Mouse (Mus musculus) bone marrow macrophage, adult 2 months (primary cell): ENCODE measurements around the gene Umad1. TPM values are rescaled to one million over a fixed set of nuclear protein-coding genes. Genes with fewer than 3 reads are reported as not detected.
A peak's percentile ranks its signal among the peaks of the same experiment; 100 is the strongest.

Experiments used
- H3K27ac ChIP-seq: 2 replicates; pipeline ENCODE4 v1.5.1; 2012; ENCODE audit warnings: low read depth, low read length; ENCODE audit not compliant: insufficient read depth
- H3K4me1 ChIP-seq: 2 replicates; pipeline ENCODE4 v1.6.1; 2012; ENCODE audit warnings: low read length; ENCODE audit not compliant: control insufficient read depth, insufficient read depth
- H3K4me3 ChIP-seq: 2 replicates; pipeline ENCODE4 v1.5.1; 2012; ENCODE audit warnings: mild to moderate bottlenecking, low read length, moderate library complexity; ENCODE audit not compliant: insufficient read depth
- CTCF ChIP-seq: IDR thresholded peaks from 2 replicates; pipeline ENCODE4 v1.5.1; 2012; ENCODE audit warnings: low read depth, mild to moderate bottlenecking, low read length, moderate library complexity
- POLR2A ChIP-seq: IDR thresholded peaks from 2 replicates; pipeline ENCODE4 v1.6.1; 2012; ENCODE audit warnings: mild to moderate bottlenecking, low read depth, low read length, borderline replicate concordance
- polyA plus RNA-seq: library from polyadenylated mRNA; stranded (reverse); fragments of >200 nt; gene quantifications from 2 replicates; pipeline ENCODE4 v1.2.4, GENCODE M21; 2012; ENCODE audit not compliant: missing spikeins, insufficient read depth, insufficient read length

Umad1 gene
- polyA plus RNA-seq, 1 experiment = 16.0 TPM

DNA sequence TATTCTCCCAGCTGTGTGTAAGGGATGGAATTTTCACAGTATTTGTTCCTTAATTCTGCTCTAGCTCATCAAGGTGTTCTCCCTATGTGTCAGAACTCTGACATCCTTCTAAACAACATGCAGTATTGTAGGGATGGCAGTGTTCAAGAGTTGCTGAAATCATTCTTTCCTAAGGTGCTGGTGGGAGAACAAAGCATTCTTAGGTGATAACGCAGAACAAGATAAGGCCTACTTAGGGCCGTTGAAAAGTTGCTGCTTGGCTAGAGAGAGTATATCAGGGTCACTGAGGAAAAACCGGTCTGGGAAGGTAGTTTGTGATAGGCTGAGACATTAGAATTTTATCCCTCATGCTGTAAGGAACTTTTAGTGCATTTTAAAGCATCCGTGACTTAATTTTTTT, 17.3 kb downstream of the Umad1 start:
- TF ChIP-seq POLR2A (no peak), CTCF (no peak)
- H3K27ac ChIP-seq = no peak overlapping the region
- no peak overlapping the region for H3K4me3 ChIP-seq
- no peaks in the 10 kb centered on the region for H3K4me1 ChIP-seq

DNA sequence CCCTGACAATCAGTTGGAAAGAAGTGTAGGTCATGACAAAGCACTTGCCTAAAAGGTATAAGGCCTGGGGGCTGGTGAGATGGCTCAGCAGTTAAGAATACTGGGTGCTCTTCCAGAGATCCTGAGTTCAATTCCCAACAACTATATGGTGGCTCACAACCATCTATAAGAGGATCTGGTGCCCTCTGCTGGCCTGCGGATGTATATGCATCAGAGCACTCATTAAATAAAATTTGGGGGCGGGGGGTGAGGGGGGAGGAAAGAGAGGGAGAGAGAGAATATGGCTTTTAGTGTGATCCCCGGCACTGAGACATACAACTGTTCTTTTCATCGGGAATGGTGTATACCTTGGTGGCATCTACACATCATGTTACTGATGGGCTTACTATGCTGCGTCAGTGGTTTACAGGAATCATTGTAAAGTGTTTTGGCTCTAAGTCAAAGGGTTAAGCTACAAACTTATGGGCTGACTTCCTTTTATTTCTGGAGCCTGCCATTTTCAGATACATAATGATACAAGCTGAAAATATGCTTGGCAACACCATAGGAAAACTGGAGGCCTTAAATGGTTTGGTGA, 19.4 kb downstream of the Umad1 start:
- TF ChIP-seq POLR2A = no peak
- peak; percentile 60 for TF ChIP-seq CTCF
- no peak overlapping the region for H3K4me3 ChIP-seq
- H3K4me1 ChIP-seq = no peaks in the 10 kb centered on the region
- H3K27ac ChIP-seq = no peak overlapping the region

DNA sequence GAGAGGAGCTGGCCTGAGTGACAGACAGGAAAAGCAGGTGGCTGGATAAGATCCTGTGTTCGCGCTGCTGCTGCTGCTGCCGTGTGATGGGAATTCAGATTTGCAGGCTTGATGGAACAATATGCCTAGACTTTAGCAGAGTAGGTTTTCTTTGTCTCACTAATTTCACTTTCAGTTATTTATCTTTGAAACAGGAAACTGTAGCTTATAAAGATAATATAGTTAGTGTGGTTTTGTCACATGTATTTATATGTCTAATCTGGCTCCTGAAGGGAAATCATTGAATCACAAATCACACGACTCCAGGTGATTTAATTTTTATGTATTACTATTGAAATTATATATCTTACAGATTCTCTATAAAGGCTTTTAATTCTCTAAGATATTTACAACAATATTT, 24.2 kb downstream of the Umad1 start:
- TF ChIP-seq POLR2A (no peak), CTCF (no peak)
- no peak overlapping the region for H3K27ac ChIP-seq
- no peak overlapping the region for H3K4me3 ChIP-seq
- peaks cover 3% of the 10 kb centered on the region for H3K4me1 ChIP-seq

DNA sequence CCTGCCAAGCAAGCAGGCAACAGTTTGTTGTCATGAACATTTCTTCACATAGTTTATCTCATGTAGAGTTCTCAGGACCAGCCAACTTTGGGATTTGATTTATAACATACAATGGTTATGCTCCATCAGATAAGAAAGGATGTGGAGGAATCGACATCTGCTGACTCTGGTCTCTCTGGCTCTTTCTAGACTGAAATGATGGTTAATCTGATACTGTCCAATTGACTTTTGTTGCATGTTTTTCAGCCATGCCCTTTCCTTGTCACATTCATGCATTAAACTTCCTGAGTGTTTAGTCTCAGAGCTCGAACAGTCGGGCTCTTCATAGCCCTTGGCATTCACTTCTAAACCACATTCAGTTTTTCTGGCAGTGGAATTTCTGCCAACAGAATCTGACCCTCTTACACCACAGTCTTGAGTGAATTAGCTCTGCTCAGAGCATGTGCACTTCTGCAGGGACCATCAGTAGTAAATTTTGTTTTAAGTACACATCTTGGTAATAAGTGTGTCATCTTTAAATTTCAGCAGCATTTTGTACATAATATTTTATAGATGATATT, 26.4 kb downstream of the Umad1 start:
- no peak for TF ChIP-seq CTCF
- no peak for TF ChIP-seq POLR2A
- Histone ChIP-seq H3K4me3 (no peak overlapping the region), H3K27ac (no peak overlapping the region), H3K4me1 (peaks cover 11% of the 10 kb centered on the region)

DNA sequence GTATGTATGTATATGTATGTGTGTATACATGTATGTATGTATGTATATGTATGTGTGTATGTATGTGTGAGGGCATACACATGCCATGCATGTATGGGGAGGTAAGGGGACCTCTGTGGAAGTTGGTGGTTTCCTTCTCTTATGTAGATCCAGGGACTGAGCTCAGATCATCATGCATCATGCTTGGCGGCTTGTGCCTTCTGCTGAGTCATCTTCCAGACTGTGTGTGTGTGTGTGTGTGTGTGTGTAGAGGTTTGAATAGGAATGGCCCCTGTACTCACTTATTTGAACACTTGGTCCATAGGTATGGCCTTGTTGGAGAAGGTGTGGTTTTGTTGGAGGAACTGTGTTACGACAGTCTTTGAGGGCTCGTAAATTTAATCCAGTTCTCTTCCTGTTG, 27.1 kb downstream of the Umad1 start:
- Histone ChIP-seq H3K4me1 (peaks cover 11% of the 10 kb centered on the region), H3K4me3 (no peak overlapping the region), H3K27ac (no peak overlapping the region)
- no peak for TF ChIP-seq POLR2A
- no peak for TF ChIP-seq CTCF

DNA sequence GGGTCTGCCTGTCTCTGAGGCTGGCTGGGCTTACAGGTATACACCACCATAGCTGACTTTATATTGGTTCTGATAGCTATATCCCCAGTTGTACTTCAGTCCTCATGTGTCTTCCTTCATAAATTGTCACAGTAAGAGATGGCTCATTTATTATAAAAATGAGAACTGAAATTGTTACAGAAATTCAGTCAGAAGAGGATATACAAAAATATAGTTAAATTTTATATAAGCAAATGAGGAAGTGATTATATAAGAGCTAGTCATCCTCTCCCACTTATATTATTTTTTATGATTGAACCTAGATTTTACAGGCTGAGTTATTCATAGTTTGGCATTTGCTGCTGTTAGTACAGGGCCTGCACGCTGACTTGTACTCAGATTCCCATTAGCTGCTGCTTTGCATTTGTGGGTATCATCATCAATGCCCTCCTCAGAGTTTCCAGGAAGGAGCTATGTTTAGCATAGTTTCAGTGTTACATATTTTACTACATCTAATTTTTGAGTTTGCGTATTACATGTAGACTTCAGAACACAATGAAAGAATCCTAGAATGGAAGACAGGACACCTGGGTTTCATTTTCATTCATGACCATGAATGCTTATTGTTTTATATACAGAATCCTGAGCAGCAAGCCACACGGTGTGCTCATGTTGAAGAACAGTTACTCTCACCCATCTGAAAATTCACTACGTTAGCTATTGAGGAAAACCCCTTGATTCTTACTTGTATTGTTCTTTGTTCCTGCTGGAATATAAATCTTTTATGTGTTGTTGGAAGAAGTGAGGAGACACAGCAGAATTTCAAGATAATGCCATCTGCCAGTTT, 29.9 kb downstream of the Umad1 start:
- peak overlapping the region; percentile 36; the same call in 1 of the 2 replicates for H3K27ac ChIP-seq
- H3K4me3 ChIP-seq = no peak overlapping the region
- peaks cover 11% of the 10 kb centered on the region for H3K4me1 ChIP-seq
- no peak for TF ChIP-seq CTCF
- TF ChIP-seq POLR2A = no peak

DNA sequence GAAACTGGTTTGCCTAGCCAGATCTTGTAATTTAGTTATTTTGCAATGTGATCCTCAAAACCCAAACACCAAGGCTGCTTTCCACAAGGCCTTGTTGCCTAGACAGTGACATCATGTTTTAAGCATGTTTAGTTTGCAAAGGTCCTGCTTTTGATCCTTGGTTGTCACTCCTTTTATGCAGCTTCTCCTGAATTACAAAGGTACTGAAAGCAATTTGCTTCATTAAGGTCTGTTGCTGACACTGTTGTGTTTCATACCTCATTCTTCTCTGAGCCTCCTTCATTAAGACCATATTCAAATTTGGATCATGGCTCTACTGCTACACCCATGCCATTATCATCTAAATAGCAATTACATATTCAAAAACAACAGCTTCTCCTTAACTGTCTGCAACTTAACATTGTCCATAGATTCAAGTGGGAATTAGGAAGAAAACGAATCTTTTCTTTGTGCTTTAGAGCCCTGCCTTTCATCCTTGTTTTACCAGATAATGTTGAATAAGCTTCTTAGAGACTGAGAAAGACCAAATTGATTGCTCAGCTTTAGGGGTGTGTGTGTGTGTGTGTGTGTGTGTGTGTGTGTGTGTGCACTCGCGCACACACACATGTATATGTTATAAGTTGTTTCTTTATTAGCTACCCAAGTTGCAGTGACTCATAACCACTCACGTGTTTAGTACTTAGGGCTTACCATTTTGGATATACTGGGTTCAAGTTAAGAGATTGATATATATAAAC, 35.1 kb downstream of the Umad1 start:
- Histone ChIP-seq H3K27ac (no peak overlapping the region), H3K4me3 (no peak overlapping the region), H3K4me1 (peaks cover under 1% of the 10 kb centered on the region; the same call in 1 of the 2 replicates)
- TF ChIP-seq CTCF (no peak), POLR2A (no peak)

DNA sequence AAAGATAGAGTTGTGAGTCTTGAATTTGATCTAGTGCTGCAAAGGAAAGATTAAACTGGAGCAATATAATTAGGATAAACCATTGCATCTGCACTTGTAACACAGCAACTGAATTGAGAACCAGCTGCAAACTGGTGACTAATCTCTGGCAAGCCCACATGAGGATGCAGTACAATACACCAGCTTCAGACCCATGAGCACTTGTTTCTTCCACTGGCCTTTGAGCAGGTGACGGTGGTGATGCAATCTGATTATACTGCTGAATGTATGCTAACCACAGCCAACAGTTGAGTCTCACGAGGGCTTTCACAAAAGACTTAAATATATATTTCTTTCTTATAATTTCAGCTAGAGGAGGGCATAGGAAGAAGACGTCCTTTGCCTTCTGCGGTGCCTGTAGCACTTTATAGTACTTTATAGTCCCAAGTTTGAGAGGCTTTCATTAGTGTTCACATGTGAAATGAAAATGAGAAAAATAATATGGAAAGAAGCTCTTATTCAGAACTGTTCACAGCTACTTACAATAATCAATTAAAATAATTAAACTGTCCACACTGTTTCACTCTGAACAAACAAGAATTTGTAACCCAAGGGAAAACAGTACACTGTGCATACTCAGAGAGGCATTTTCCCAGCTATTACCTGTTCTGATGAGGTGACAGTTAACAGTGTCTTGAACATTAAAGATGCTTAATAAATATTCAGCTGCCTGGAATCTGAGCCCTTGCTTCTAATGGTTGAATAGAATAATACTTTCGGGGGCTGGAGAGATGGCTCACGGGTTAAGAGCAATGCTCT, 40.2 kb downstream of the Umad1 start:
- Histone ChIP-seq H3K4me3 (no peak overlapping the region), H3K4me1 (no peaks in the 10 kb centered on the region), H3K27ac (no peak overlapping the region)
- TF ChIP-seq CTCF = no peak

DNA sequence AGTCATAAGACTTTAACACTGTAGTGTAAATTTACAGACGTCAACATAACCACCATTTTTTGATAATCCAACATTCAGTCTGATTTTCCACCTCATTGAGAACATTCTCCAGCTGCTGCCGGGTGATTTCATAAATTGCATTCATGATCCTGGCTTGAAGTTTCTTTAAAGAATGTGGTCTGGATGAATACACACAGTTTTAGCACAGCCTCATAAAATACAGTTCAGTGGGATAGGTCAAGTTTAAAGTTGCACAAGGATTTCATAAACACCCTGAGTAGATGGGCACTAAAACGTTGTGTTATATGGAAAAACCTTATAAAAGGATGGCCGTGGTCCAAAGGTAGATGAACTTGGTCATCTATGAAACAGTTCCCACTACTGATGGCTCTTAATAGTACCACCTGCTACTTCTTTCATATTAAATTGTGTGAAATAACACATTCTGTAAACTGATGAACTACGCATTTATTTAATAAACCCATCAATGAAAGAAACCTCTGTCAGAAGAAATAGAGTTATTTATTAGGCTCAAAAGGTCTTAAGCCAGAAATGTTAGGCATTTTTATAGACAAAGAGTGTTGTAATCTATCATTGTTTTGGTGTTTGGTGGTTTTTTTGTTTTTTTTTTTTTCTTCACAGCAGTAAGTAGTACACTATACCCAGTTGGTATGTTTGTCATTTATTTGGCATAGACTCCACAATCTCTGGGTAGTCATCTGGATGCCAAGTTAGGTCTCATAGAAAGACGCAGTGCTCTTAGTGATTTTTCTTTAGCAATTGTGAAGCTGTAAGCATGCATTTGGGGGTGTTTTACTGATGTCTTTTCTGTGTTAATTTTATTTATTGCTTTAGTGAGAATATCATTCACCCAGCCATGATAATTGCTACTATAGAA, 49.0 kb downstream of the Umad1 start:
- Histone ChIP-seq H3K4me3 (no peak overlapping the region), H3K4me1 (no peaks in the 10 kb centered on the region)

More for the DNA sequence above, 49.0 kb downstream of the Umad1 start:
- no peak overlapping the region for H3K27ac ChIP-seq
- TF ChIP-seq POLR2A (no peak), CTCF (no peak)
